Mouse (Mus musculus): ENCODE data around the gene Scn8a.

- TF ChIP-seq CTCF (conservative IDR thresholded peaks at IDR 0.05; ENCODE audit: insufficient read depth, insufficient read length, low read depth, low read length) (no peak), POLR2A (IDR thresholded peaks at IDR 0.05; ENCODE audit: low read depth, low read length) (no peak)
These were observed 66.5 kb downstream of the Scn8a start for GRCm38 (mm10) chr15:100936176-100936575.
